Mouse (Mus musculus): ENCODE results near the gene Ispd. TPM values are rescaled to one million over a fixed set of nuclear protein-coding genes. Genes with fewer than 3 reads are reported as not detected.
A peak's percentile ranks its signal among the peaks of the same experiment; 100 is the strongest.

Gene Ispd
- total RNA-seq, 1 experiment: 1.7 TPM

DNA sequence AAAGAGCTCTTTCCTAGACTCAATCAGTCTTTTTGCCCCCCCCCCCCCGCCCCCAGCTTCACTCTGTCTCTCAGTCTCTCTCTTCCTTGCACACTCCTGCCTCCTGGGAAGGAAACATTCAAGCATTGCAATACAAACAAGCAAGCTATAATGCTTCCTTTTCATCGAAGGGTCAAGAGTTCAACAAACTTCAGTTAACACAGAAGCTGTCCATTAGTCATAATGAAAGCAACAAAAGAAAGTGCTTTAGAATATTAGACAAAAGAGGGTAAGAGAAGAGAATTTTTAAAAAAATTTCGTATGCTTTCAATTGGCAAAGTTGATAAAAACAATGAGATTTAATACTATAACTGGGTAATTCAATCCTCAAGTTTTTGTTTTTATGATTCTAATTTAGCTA is 996 bp upstream of the Ispd start:
- no peak overlapping the region for H3K9ac ChIP-seq (ENCODE audit: insufficient read depth, low read depth, low read length, poor library complexity, severe bottlenecking)
- no peaks in the 10 kb centered on the region for H3K36me3 ChIP-seq (ENCODE audit: control insufficient read depth, insufficient read depth, low read length, poor library complexity, severe bottlenecking)
- no peaks in the 10 kb centered on the region for H3K4me1 ChIP-seq (ENCODE audit: control insufficient read depth in 2 of 2, insufficient read depth in 2 of 2, low read length in 2 of 2, poor library complexity in 1 of 2)
- H3K4me3 ChIP-seq (ENCODE audit: insufficient read depth in 1 of 2, low read depth in 1 of 2, low read length in 2 of 2, poor library complexity in 1 of 2, severe bottlenecking in 1 of 2): no peak overlapping the region
- H3K27ac ChIP-seq (ENCODE audit: insufficient read depth, low read depth, low read length, poor library complexity, severe bottlenecking): no peak overlapping the region
- no peaks in the 10 kb centered on the region for H3K9me3 ChIP-seq (ENCODE audit: control insufficient read depth, insufficient read depth, low read depth, low read length)
- in situ Hi-C loops (cut with MboI; ENCODE audit: low sequenced_read_pairs in 2 of 2, unreplicated experiment in 2 of 2): no loop called here
- no peak for TF ChIP-seq ZNF384 (IDR thresholded peaks at IDR 0.05; ENCODE audit: low read depth, low read length)
- TF ChIP-seq HCFC1 (IDR thresholded peaks at IDR 0.05; ENCODE audit: borderline replicate concordance, insufficient read depth, low read length): no peak
- no peak for TF ChIP-seq ZC3H11A (IDR thresholded peaks at IDR 0.05; ENCODE audit: borderline replicate concordance, low read depth, low read length)
- TF ChIP-seq CHD2 (IDR thresholded peaks at IDR 0.05; ENCODE audit: low read depth, low read length): no peak
- no peak for TF ChIP-seq MAFK (IDR thresholded peaks at IDR 0.05; ENCODE audit: insufficient read depth, low read depth, low read length)
- DNase-seq (ENCODE audit: low read depth, low spot score): no peak

GRCm38 (mm10) chr12:36380806-36381205 is 444 bp upstream of the Ispd start:
- in situ Hi-C loops (cut with MboI; ENCODE audit: low sequenced_read_pairs in 2 of 2, unreplicated experiment in 2 of 2): no loop called here
- no peak overlapping the region for H3K4me3 ChIP-seq (ENCODE audit: insufficient read depth in 1 of 2, low read depth in 1 of 2, low read length in 2 of 2, poor library complexity in 1 of 2, severe bottlenecking in 1 of 2)
- no peaks in the 10 kb centered on the region for H3K4me1 ChIP-seq (ENCODE audit: control insufficient read depth in 2 of 2, insufficient read depth in 2 of 2, low read length in 2 of 2, poor library complexity in 1 of 2)
- DNase-seq (ENCODE audit: low read depth, low spot score): no peak
- H3K36me3 ChIP-seq (ENCODE audit: control insufficient read depth, insufficient read depth, low read length, poor library complexity, severe bottlenecking): no peaks in the 10 kb centered on the region
- H3K9me3 ChIP-seq (ENCODE audit: control insufficient read depth, insufficient read depth, low read depth, low read length): no peaks in the 10 kb centered on the region
- no peak overlapping the region for H3K9ac ChIP-seq (ENCODE audit: insufficient read depth, low read depth, low read length, poor library complexity, severe bottlenecking)
- TF ChIP-seq ZC3H11A (IDR thresholded peaks at IDR 0.05; ENCODE audit: borderline replicate concordance, low read depth, low read length): no peak
- TF ChIP-seq ZNF384 (IDR thresholded peaks at IDR 0.05; ENCODE audit: low read depth, low read length): no peak
- no peak for TF ChIP-seq CHD2 (IDR thresholded peaks at IDR 0.05; ENCODE audit: low read depth, low read length)
- no peak for TF ChIP-seq MAFK (IDR thresholded peaks at IDR 0.05; ENCODE audit: insufficient read depth, low read depth, low read length)
- no peak for TF ChIP-seq HCFC1 (IDR thresholded peaks at IDR 0.05; ENCODE audit: borderline replicate concordance, insufficient read depth, low read length)
- no peak overlapping the region for H3K27ac ChIP-seq (ENCODE audit: insufficient read depth, low read depth, low read length, poor library complexity, severe bottlenecking)

DNA sequence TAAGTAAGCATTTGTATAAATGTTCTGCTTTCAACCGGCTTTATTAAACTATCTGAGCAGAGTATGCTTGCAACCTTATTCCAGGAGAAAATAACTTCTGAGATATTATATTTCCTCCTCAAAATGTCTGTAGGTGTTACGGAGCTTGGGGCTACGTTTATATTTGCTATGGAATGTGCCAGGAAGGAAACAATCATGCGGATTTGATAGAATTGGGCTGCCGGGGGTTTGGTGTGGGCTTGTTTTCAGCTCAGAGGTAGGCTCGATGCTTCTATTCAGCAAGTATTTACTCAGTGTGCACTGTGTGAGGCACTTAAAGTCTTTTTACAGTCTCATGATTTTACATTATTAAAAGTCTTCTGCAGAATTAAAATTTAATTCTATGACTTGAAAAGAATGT is 4.1 kb downstream of the Ispd start:
- H3K9me3 ChIP-seq (ENCODE audit: control insufficient read depth, insufficient read depth, low read depth, low read length): no peaks in the 10 kb centered on the region
- DNase-seq (ENCODE audit: low read depth, low spot score): no peak
- no peaks in the 10 kb centered on the region for H3K36me3 ChIP-seq (ENCODE audit: control insufficient read depth, insufficient read depth, low read length, poor library complexity, severe bottlenecking)
- H3K9ac ChIP-seq (ENCODE audit: insufficient read depth, low read depth, low read length, poor library complexity, severe bottlenecking): no peak overlapping the region
- H3K27ac ChIP-seq (ENCODE audit: insufficient read depth, low read depth, low read length, poor library complexity, severe bottlenecking): no peak overlapping the region
- in situ Hi-C loops (cut with MboI; ENCODE audit: low sequenced_read_pairs in 2 of 2, unreplicated experiment in 2 of 2): no loop called here
- no peaks in the 10 kb centered on the region for H3K4me1 ChIP-seq (ENCODE audit: control insufficient read depth in 2 of 2, insufficient read depth in 2 of 2, low read length in 2 of 2, poor library complexity in 1 of 2)
- TF ChIP-seq MAFK (IDR thresholded peaks at IDR 0.05; ENCODE audit: insufficient read depth, low read depth, low read length) (no peak), HCFC1 (IDR thresholded peaks at IDR 0.05; ENCODE audit: borderline replicate concordance, insufficient read depth, low read length) (no peak), CHD2 (IDR thresholded peaks at IDR 0.05; ENCODE audit: low read depth, low read length) (no peak), ZNF384 (IDR thresholded peaks at IDR 0.05; ENCODE audit: low read depth, low read length) (no peak), ZC3H11A (IDR thresholded peaks at IDR 0.05; ENCODE audit: borderline replicate concordance, low read depth, low read length) (no peak)
- H3K4me3 ChIP-seq (ENCODE audit: insufficient read depth in 1 of 2, low read depth in 1 of 2, low read length in 2 of 2, poor library complexity in 1 of 2, severe bottlenecking in 1 of 2): no peak overlapping the region

GRCm38 (mm10) chr12:36386991-36387390 is 5.7 kb downstream of the Ispd start:
- no peaks in the 10 kb centered on the region for H3K9me3 ChIP-seq (ENCODE audit: control insufficient read depth, insufficient read depth, low read depth, low read length)
- TF ChIP-seq HCFC1 (IDR thresholded peaks at IDR 0.05; ENCODE audit: borderline replicate concordance, insufficient read depth, low read length) (no peak), MAFK (IDR thresholded peaks at IDR 0.05; ENCODE audit: insufficient read depth, low read depth, low read length) (peak; percentile 70; the same call in 1 of the 2 replicates), CHD2 (IDR thresholded peaks at IDR 0.05; ENCODE audit: low read depth, low read length) (no peak)
- in situ Hi-C loops (cut with MboI; ENCODE audit: low sequenced_read_pairs in 2 of 2, unreplicated experiment in 2 of 2): no loop called here

GRCm38 (mm10) chr12:36395115-36395514 is 13.9 kb downstream of the Ispd start:
- in situ Hi-C loops (cut with MboI; ENCODE audit: low sequenced_read_pairs in 2 of 2, unreplicated experiment in 2 of 2): no loop called here
- no peak for DNase-seq (ENCODE audit: low read depth, low spot score)
- TF ChIP-seq ZNF384 (IDR thresholded peaks at IDR 0.05; ENCODE audit: low read depth, low read length): no peak
- no peak for TF ChIP-seq CHD2 (IDR thresholded peaks at IDR 0.05; ENCODE audit: low read depth, low read length)
- no peak for TF ChIP-seq MAFK (IDR thresholded peaks at IDR 0.05; ENCODE audit: insufficient read depth, low read depth, low read length)
- TF ChIP-seq HCFC1 (IDR thresholded peaks at IDR 0.05; ENCODE audit: borderline replicate concordance, insufficient read depth, low read length): no peak
- TF ChIP-seq ZC3H11A (IDR thresholded peaks at IDR 0.05; ENCODE audit: borderline replicate concordance, low read depth, low read length): no peak
- no peaks in the 10 kb centered on the region for H3K4me1 ChIP-seq (ENCODE audit: control insufficient read depth in 2 of 2, insufficient read depth in 2 of 2, low read length in 2 of 2, poor library complexity in 1 of 2)
- no peak overlapping the region for H3K4me3 ChIP-seq (ENCODE audit: insufficient read depth in 1 of 2, low read depth in 1 of 2, low read length in 2 of 2, poor library complexity in 1 of 2, severe bottlenecking in 1 of 2)
- no peaks in the 10 kb centered on the region for H3K9me3 ChIP-seq (ENCODE audit: control insufficient read depth, insufficient read depth, low read depth, low read length)
- H3K9ac ChIP-seq (ENCODE audit: insufficient read depth, low read depth, low read length, poor library complexity, severe bottlenecking): no peak overlapping the region
- no peaks in the 10 kb centered on the region for H3K36me3 ChIP-seq (ENCODE audit: control insufficient read depth, insufficient read depth, low read length, poor library complexity, severe bottlenecking)
- no peak overlapping the region for H3K27ac ChIP-seq (ENCODE audit: insufficient read depth, low read depth, low read length, poor library complexity, severe bottlenecking)

More at GRCm38 (mm10) chr12:36386991-36387390, 5.7 kb downstream of the Ispd start:
- H3K27ac ChIP-seq (ENCODE audit: insufficient read depth, low read depth, low read length, poor library complexity, severe bottlenecking): no peak overlapping the region
- no peak for DNase-seq (ENCODE audit: low read depth, low spot score)
- H3K4me3 ChIP-seq (ENCODE audit: insufficient read depth in 1 of 2, low read depth in 1 of 2, low read length in 2 of 2, poor library complexity in 1 of 2, severe bottlenecking in 1 of 2): no peak overlapping the region
- H3K36me3 ChIP-seq (ENCODE audit: control insufficient read depth, insufficient read depth, low read length, poor library complexity, severe bottlenecking): no peaks in the 10 kb centered on the region
- H3K4me1 ChIP-seq (ENCODE audit: control insufficient read depth in 2 of 2, insufficient read depth in 2 of 2, low read length in 2 of 2, poor library complexity in 1 of 2): no peaks in the 10 kb centered on the region
- no peak overlapping the region for H3K9ac ChIP-seq (ENCODE audit: insufficient read depth, low read depth, low read length, poor library complexity, severe bottlenecking)
